Mouse (Mus musculus) layer of hippocampus, adult 11-12 months (tissue): ENCODE measurements around the gene Serpina7.

Source experiments
- DNase-seq: peaks from one replicate; pipeline ENCODE4 v3.0.0; 2022; ENCODE audit warnings: low spot score

Serpina7 gene

DNA sequence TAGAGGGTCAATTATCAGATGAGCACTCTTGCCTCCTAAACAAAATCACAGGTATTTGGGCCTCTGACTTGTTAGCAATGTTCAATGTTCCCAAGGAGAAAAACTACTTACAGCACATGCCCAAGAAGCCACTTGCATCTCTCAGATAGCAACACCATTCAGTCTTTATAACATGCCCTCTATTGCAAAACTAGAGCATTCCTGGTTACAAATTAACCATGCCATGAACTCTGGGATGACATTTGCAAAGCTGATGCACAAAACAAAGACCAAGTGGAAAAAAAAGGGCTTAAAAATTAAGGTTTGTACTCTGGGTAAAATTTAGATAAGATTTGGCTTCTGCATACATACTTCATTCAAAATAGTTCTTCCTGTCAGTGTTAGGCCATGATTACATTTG is at the start of gene Serpina7:
Gene Serpina7 (minus strand): TSS at position 160 of the 400 bp plus-strand sequence.
- no peak for DNase-seq

DNA sequence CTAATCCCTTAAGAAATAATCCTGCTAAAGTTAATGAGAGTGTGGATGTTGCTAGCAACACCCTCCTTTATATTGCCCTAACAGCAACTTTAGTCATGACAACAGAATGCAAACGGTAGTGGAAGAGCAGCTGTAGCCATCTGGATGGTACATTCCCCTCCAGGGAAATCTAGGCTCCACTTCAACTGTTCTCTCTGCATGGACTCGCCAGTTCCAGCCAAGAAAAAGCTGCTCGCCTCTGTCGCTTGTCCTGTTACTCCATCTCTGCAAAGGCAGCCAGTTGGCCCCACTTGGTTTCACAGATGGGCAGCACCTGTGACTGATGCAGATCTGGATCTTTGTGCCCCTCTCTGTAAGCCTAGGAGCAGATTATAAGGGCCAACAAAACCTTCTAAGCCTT is 49.0 kb upstream of the Serpina7 start:
- no peak for DNase-seq

DNA sequence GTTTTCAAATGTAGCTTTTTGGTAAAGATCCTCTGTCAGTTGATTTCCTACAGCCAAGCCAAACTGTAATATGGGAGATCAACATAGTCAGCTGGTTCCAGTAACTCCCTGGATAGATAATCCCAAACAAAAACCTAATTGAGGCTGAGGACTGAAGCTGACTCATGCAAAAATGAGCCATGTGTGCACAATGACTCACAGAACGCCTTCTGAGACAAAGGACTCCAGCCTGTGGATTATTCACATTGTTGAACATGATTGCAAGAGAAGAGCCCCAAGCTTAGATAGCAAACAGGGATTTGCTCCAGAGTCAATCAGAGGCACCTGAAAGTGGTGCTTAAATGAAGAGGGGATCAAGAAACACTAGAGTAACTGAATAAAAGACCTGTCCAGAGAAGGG is 12.2 kb upstream of the Serpina7 start:
- no peak for DNase-seq

DNA sequence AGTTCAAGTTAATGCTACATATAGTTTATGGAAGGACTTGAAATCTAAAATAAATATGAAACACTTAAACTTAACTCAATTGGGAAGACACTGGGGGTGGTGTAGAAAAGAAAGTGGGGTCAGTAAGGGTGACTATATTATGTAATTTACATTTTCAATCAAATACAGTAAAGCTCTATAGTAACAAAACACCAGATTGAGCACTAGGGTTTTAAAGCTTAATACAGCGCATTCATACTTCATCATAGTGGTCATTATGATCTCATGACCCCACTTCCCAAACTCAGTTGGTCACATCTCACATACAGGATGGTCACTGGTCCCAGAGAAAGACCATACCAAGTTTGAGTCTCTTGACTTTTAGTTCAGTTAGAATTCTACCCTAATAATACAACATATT is 907 bp upstream of the Serpina7 start, which contains the start of gene 4930513O06Rik:
Gene 4930513O06Rik (plus strand): TSS at position 301 of the 400 bp plus-strand sequence.
- no peak for DNase-seq

DNA sequence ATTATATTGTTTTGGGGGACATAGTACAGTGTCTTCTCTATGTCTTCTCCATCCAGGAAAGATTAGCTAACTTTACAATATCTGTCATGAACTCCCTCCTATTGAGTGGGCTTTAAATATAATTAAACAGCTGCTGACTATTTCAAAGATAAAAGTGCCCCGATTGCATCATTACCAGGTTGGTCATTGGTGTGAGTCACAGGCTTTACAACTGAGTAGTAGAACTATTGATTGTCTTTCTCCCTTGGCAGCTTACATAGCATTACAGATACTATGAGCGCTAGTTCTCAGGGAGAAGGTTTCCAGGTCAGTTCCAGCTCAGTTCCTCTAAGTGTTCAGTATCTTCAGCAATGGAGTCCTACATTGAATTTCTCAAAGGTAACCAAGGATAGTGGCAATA is 6.5 kb downstream of the Serpina7 start:
- DNase-seq: no peak

DNA sequence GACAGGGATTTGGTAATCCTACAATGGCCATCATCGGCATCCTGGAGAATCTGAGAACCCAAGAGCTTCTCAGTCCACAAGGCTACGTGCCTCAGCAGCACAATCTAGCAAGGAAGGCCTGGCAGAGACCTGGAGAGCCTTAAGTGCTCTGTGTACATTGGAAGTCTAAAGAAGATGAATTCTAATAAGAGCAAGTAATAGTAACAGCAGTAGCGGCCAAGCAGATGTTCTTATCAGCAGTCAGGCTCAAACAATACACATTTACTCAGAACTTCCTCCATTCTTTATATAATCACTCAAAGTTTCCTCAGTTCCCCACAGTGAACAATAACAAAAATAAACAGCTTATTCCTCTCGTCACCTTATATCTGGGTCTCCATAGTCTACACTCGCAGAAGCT is 21.0 kb downstream of the Serpina7 start:
- no peak for DNase-seq

DNA sequence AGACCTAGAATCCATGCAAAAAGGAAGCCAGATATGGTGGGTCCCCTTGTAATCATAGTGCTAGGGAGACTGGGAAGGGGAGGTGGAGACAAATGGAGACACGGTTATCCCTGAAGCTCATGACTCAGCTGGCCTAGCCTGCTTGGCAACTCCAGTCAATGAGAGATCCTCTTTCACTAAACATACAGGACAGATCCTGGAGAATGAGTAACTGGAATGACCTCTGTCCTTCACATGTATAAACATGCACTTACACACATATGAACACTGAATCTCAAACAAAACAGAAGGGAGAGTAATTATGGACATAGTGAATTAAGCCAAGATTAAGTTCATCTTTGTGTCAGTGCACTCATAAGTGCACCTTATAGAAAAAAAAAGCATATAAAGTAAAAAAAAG is 31.9 kb downstream of the Serpina7 start:
- DNase-seq: no peak

DNA sequence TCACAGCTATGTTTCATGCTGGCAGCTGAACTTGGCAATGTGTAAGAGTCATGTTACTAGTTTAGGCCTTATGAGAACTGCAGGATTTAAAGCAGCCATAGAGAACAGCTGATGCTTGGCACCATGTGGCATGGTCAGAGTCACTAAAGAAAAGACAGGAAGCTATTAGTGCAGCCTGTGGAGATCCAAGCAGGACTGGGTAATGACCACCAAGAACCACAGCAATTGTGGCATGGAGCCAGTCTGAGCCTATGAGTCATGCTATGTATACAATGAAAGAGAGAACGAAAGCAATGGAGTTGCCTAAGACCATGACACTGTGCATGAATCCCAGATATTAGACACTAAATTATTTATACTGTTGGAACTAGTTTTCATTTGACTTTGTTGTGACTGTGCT is 33.1 kb downstream of the Serpina7 start:
- DNase-seq: no peak

DNA sequence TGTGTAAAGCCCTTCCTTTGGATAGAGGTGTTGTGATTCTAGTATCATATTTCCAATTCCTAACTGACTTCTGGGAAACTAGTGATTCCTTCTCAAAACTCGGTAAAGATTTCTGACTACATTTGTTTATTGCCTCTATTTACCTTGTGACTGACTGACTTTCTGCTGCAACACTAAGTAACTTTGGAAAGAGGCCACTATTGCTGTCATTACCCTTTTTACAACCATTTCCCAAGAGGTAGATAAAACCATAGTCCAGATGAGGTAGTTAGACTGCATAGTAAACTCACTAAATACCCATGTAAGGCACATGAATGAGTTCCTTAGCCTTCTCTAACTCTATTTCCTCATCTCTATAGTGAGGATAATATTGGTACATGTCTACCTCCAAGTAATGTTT is 43.9 kb downstream of the Serpina7 start:
- no peak for DNase-seq

DNA sequence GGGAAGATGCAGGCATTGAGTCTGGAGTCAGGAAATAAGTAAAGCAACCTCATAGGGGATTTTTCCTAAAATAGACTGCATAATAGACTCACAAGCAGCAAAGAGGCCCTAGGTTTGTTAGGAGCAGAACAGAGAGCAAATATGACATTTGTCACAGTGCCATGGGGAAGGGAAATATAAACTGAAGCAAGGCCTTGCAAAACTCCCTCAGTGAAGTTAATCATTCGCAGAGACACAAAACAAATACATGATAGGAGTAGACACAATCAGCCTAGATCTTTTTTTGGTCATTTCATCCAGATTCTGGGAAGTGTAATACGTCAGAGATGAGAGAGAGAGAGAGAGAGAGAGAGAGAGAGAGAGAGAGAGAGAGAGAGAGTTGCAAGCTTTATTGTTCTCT is 45.7 kb downstream of the Serpina7 start:
- no peak for DNase-seq

DNA sequence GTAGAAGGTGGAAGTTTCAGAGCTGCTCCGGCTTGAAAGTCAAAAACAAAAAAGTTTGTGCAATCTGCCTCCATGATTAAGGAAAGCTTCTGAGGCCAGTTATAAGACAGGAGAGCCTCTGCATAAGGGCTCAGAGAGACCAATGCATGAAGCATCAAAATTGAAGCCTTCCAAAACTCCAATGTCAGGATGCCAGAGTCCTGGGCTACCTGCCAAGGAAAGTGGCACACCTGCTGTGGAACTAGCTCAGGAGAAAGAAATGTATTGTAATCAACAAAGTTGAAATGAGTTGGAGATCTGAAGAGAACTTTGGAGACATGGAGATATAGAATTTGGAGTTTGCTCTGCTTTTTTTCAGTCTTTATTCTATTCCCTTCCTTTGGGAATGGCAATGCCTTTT is 47.4 kb downstream of the Serpina7 start:
- no peak for DNase-seq
